Mouse (Mus musculus) gastrocnemius, adult 8-10 months (tissue): Measurements from ENCODE around the gene Ncoa7. TPM values are rescaled to one million over a fixed set of nuclear protein-coding genes. Genes with fewer than 3 reads are reported as not detected.

Experiments used
- DNase-seq, 2 experiments: peaks; one replicate each; pipeline ENCODE4 v3.0.0; 2022; ENCODE audit warnings: low spot score in 2 of 2
- total RNA-seq, 4 experiments: library from RNA; stranded (reverse); gene quantifications; 2 replicates each; pipeline ENCODE4 v1.2.4; 2022

Gene Ncoa7
- total RNA-seq, 4 experiments from 2014 or later: 1.1 to 2.3 (median 1.7) TPM

DNA sequence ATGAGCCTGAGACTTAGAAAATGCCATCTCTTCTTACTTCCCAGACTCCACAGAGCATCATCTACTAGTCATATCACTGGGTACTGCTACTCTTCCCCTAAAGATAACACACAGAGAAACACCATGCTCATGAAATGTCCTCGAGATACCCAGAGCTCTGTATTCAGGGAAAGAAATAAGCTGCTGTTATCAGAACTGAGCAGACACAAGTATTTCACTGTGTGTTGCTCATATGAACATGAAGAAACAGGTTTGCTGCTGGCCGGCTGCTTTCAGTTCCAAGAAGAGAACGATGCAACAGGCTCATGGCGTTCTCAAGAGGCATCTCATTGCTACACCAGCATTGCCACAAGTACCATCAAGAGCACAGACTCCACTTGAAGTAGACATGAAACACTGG is 53.3 kb downstream of the Ncoa7 start:
- DNase-seq: no peak

DNA sequence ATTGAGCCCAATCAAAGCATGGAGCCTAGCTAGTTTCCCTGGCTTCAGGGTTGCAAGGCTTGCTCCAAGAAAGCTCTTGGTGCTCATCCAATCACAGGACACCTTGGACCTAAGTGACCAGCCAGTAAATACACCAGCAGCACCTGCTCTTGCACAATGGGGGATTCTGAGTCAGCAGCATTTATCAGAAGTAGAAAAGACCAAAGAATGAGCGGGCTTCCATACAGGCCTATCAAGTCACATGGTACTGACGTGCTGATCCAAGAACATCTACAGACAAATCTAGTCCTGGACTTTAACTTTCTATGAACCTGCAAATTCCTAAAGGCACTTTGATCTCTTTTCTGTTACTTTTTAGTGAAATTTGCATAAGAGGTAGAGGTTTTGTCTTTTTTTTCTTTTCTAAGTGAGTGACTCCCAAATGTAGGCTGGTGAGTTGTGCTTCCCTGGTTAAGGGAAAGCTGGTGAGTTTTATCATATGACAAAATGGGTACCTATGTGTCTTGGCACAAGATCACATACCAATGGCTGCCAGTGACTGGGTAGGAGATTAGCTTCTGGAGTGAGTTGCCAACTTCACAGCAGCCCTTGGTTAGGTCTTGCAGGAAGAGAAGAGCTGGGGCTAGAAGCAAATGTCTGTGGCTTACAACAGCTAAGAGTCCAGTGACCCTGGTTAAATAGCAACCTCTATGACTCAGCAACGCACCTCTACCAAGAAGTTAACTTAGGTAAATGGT is 57.7 kb downstream of the Ncoa7 start:
- no peak for DNase-seq

DNA sequence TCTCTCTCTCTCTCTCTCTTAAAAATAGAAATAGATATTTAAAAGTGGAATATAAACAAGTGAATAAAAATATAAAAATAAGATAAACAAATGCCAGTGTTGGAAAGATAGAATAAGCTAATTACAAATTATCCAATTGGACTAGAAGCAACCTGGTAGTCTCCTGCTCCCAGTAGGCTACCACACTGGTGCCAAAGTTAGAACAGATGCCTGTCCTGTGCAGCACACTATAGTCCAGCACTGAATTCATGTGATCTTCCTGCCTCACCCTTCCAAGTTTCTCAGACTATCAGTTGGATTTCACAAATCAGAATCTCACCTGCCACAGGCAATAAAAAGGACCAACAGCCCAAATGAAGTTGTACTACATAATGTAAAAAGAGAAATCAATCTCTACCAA is 59.9 kb downstream of the Ncoa7 start:
- no peak for DNase-seq

DNA sequence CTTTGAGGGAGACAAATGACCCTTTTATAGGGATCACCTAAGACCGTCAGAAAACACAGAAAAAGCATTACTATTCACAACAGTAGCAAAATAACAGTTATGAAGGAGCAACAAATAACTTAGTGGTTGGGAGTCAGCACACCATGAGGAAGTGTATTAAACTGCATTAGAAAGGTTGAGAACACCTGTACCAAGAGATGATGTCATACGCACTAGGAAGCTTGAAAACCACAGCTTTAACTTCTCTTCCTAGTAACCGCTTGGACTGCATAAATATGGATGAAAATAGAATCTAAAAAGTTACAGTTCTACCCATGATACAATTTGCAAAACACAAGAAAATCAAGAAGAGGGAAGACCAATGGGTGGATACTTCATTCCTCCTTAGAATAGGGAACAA is 64.7 kb downstream of the Ncoa7 start:
- DNase-seq: no peak

DNA sequence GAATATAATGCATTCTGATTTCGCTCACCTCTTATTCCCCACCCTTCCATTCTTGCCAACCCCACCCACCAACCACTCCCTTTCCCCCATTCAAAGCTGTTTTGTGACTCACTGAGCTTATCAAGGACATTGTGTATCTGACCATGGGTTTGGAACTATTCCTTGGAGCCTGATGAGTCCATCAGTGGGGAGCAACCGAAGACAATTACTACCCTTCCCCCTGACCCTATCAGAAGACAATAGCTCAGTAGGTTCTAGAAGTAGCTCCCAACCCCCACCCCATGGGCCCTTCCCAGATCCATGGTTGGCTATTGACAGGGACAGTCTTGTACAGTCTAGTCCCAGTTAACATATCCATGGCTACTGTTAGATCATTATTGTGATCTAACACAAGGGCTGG is 65.8 kb downstream of the Ncoa7 start:
- DNase-seq: no peak

DNA sequence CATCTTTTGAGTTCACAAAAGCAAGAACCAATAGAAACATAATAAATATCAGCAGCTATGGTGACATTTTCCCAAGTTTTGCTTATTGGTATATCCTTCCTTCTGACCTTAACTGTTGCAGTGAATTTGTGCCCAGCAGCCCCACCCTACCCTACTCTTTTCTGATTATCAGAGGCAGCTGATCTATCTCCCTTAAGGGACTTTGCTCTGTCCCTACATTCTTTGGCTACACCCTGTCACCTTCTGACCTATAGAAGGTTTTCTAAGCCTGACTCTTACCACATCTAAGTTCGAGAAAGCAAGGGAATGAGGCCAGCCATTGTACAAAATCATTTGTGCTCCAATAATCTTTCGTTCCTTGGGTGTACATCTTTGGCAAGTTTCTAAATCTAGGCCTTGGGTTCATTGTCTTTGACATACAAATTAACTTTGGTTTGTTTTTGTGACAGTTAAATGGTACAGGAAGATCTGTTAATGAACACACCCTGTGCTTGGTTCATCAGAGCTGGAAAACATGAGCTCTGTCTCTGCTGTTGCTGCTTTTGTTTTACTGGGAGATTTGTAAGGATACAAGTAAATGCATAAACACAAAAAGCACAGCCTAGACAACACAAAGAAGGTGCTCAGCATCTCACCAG is 69.9 kb downstream of the Ncoa7 start:
- no peak for DNase-seq

DNA sequence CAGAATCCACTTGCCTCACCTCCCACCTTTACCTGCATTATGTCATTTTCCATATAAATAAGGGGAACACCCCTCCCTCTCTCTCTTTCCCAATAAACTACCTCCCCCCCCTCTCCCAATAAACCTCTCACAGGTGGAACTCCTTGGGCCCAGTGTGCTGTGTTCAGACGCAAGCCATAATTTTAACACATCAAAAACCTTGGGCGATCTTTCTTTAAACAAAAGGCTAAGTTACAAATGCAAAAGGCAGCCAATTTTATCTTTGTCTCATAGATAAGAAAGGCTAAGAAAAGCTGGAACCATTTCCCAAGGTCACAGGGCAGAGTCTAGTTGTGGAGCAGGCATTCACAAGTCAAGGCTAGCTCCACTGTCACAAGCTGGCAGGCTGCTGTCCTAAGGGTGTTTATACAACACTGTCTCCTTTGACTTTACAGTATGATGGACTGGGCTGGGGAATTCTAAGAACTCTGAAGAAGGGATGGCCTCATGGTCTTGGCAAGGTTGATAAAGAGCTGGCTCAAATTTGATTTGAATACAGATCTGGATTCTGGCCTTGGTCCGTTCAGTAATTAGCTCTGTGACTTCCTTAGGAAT is 71.7 kb downstream of the Ncoa7 start:
- no peak for DNase-seq

DNA sequence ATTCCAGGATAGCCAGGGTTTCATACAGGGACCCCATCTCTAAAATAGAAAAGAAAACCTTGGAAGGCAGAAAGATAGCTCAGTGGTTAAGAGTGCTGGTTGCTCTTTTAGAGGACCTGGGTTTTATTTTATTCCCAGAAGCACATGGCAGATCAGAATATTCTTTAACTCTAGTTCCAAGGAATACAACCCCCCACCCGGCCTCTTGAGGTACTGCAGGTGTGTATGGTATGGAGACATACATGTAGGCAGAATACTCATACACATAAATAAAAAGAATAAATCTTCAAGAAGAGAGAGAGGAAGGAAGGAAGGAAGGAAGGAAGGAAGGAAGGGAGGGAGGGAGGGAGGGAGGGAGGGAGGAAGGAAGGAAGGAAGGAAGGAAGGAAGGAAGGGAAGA is 72.3 kb downstream of the Ncoa7 start:
- no peak for DNase-seq

DNA sequence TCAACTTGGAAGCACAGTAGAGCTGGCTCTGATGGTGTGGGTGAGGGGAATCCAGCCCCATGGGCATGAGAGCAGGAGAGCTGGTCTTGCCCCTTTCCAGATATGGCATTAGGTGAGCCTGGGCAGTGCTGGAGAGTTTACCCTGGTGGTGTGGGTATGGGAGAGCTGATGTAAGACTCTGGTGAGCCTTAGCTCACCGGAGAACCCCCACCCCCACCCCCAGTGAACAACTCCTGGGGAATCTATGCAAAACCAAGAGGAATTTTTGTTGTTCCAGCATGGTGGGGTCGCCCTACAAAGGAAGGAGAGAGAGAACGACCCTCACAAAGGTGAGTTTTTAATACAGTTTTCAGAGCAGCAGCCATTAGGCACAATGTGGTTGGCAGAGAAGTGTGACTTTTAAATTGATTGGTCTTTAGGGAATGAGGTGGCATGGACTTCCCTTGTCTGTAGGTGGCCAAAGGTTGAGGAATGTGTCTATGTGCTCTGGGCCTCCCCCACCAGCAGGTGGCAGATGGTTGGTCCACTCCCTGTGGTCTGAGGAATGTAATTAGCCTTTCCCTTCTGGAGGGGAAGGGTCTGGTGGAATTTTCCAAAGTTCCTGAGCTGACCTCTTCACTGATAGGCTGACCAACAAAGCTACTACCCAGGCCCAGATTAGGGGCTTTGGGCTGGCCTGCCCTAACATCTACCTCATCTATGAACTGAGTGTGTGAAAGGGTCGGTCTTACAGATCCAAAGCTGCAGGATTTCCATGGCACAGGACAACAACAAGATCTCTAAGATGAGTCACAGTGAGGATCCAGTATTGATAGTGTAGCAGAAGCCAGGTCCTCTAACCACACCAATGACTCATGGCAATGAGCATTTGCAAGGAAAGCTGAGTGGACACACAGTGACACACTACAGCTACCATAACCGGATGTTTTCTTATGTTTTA is 73.7 kb downstream of the Ncoa7 start:
- DNase-seq: no peak

DNA sequence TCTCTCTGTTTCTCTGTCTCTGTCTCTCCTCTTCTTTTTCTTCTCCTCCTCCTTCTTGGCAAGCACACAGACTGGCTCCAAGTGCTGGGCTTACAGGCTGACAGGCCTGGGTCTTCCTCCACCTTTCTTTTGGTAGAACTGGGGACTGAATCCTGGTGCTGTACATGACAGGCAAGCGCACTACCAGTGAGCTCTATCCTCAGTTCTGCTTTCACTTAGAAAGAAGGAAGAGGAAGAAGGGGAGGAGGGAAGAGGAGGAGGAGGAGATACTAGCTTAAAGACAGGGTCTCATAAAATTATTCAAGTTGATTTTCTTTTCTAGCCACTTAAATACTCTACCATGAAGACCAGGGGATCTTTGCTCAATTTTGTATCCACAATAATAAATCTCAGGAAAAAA is 80.1 kb downstream of the Ncoa7 start:
- DNase-seq: no peak

DNA sequence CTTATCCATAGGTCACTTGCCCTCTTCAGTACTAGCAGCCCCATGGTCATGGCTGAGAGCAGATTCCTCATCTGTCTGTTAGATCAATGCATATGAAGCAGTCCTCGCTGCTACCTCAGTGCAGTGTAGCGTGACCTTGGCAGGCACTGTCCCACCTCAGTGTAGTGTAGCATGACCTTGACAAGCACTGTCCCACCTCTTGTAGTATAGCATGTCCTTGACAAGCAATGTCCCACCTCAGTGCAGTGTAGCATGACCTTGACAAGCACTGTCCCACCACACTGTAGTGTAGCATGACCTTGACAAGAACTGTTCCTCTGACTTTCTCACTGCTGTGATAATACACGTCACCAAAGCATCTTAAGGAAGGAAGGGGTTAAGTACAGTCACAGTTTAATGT is 82.6 kb downstream of the Ncoa7 start:
- DNase-seq: no peak

DNA sequence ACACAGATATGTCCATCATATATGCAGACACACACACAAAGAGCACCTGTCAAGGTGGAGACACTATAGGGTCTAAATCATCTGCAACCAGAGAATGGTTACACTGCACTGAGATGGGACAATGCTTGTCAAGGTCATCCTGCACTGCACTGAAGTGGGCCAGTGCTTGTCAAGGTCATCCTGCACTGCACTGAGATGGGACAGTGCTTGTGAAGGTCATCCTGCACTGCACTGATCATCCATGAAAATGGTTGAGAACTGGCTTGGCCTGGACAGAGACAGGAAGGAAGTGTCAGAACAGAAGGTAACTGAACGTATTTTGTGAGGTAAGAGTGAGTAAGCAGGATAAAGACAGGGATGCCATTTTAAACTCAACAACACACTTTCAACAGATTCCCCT is 83.2 kb downstream of the Ncoa7 start:
- DNase-seq: no peak

DNA sequence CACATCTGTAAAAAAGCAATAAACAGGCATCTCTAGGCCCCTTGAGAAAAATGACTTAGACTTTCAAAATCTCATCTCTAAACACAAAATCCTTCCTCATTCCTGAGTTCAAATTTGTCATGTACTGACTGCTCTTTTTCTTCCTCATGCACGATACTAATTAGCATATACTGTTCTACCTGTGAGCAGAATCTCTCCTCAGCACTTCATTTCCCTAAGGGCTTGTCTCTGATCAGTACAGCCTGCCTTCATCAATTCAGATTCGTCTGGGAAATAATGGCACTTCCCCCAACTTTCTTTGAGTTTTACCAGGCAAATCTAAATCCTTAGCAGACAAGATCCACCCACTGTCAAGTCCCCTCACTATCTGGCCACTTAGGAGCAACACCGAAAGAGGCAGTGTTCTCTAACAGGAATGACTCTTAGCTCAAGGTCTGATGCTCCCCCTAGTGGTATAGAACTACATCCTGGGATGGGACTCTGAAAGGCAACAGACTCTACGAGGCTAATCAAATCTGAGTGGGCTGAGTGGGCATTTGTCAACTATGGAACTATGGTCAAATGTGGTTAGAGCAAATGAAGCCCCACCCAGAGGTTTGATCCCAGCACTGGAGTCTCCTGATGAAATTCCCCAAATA is 84.3 kb downstream of the Ncoa7 start:
- DNase-seq: peak in 1 of 2 experiments; percentile 2

DNA sequence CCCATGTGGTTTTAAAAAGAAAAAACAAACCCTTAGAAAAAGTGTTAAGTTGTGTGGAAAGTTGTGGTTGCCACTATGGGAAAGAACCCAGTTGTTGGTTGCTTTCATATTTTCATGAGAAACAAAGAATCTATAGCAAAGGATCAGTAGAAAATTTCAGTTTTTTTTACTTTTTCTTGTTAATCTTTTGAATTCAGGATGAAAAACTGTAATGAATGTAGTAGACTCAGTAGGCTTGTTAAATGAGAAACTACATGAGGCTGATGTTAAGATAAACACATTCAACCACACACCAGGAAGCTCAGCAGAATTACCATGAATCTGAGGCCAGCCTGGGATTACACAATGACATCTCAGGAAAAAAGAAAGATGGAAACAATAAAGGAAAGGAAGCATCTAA is 87.0 kb downstream of the Ncoa7 start:
- no peak for DNase-seq

DNA sequence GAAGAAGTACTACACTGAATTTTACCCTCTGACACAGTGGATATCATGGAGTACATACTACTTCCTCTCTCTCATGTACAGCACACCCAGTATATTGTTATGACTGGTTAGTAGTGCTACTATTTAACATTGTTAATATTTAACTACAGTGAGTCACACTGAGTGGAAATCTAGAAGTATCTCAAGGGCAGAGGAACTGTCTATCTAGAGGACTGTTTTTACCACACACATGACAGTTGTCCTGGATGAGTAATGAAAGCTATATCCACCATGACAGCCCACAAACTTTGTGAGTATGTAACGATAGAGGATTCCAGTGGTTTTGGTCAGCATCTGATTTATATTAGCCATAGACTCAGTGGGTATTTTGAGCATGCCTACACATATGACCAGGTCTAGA is 90.6 kb downstream of the Ncoa7 start:
- no peak for DNase-seq

DNA sequence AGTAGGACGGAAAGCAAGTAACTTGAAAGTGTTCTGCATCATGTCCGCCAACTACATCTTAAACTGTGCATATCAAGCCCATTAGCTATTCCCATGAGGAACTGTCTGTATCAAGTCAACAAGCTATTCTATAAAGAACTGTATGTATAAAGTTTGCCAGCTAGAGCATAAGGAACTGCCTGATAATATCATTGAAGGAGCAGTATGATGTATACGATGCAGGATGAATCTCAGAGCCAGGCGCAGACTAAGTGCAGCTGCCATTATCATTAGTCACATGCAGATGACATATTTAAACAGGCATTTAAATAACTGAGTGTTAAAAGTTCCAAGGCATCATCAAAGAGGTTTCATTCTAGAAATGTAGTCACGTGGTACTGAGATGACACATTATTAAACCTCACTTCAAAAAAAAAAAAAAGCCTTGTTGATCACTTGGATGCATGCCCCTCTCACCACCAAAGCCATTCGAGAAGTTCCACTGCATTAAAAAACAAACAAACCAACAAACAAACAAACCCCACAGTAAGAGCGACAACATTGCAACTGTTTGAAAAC is 93.2 kb downstream of the Ncoa7 start:
- DNase-seq: no peak

DNA sequence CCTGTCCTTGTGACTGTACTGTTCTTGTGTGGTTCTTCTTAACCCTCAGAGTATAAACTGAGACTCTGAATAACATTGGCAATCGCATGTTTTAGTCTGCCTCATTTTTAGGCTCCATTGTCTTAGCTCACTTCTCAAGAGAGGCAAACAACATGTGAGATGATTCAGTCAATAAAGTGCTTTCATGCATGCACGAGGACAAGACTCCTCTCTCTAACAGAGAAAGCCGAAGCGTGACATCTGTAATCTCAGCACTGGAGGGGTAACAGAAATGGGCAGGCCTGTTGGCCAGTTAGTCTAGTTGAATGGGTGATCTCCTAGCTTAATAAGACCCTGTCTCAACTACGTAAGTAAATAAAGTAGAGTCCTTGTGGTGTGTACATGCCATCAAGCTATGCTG is 95.1 kb downstream of the Ncoa7 start:
- no peak for DNase-seq

DNA sequence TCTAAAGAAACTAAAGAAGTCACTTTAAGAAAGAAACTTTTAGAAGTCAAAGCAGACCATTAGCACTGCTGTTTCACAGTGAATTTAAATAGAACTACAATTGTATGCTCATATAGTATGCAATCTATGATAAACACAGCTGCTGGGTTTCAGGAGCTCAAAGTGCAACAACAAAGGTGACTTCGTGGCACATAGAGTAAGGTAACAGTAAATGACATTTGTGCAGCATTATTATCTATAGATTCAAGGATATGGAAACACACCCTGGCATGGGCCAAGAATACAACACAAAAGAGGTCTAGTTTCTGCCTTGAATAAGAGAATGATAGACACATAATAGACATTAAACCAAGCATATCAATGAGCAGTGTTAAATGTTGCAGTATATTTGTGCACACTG is 100.5 kb downstream of the Ncoa7 start:
- DNase-seq: no peak

DNA sequence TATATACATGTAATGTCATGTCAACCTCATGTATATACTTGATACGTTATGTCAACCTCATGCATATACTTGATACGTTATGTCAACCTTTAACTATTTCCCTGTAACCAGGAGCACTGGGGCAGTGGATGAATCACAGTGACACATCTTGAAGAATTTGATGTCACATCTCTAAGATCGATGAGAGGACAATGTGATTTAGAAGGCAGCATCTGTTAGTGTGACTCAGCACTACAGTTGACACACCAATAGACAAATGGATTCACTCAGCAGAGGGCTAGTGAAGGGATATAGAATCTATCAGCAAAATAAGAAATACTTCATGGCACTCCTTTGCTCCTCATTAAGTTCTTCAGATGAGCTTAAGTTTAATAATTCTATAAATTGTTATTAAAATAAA is 116.3 kb downstream of the Ncoa7 start:
- DNase-seq: no peak

DNA sequence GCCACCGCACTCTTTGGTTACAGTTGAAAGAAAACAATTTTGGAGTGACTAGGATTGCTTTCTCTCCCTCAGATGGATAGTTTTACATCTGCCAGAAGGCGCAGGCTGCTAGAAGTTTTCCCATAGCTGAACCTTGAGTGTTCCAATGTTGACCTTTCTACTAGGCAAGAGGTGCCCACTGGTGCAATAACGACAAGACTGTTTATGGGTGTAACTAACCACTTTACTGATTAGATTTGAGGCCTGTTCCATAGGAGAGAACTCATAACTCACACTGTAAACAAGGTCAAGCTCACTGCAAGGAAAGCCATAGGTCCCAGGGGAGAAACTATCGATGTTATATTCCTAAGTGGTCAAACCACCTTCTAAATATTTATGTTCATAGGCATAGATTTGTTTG is 119.7 kb downstream of the Ncoa7 start:
- DNase-seq: no peak

DNA sequence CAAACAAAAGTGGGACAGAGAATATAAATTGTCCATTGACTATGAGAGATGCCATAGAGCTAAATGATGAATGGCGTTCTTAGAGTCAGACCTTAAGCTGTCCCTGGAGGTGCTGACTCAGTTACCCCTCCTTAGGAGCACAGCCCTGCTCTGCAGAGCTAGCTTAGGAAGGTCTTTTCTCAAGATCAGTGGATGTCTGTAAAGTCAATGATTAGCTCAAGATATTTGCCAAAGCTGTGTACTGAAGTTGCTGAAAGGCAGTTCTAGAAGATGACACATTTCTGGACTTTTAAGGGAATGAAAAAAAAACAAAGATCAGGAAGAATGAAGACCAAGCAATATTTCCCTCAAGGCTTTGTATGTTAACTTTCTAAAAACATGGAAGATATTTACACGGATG is 123.4 kb downstream of the Ncoa7 start:
- DNase-seq: no peak
